ENCODE assay signal across 8 mouse cellular contexts in genomic region chr4:130174335-130175031, GRCm38 (mm10). TPM values are rescaled to one million over a fixed set of nuclear protein-coding genes. Genes with fewer than 3 reads are reported as not detected.
DNase-seq lines count a peak whose midpoint lies in the region; ATAC-seq and TF ChIP-seq lines count a peak whose summit lies in the region.

No protein-coding gene starts in this region.

- no peaks in the 10 kb centered on the region for H3K9me3 ChIP-seq in embryonic facial prominence, embryonic 10.5 days
- H3K9me3 ChIP-seq in heart, embryonic 12.5 days (replicated peaks), result no peaks in the 10 kb centered on the region
- no peaks in the 10 kb centered on the region for H3K9me3 ChIP-seq in kidney, embryonic 15.5 days (replicated peaks)

- H3K36me3 ChIP-seq in embryonic facial prominence, embryonic 10.5 days (replicated peaks), result no peaks in the 10 kb centered on the region
- H3K36me3 ChIP-seq in heart, embryonic 12.5 days, result 0 out of 2 replicates have a peak, but pooled peaks cover 5% of the 10 kb centered on the region
- H3K36me3 ChIP-seq in kidney, embryonic 15.5 days, result no peaks in the 10 kb centered on the region

- peak overlapping the region; percentile 77 for H3K4me2 ChIP-seq in heart, embryonic 12.5 days
- H3K4me2 ChIP-seq in kidney, embryonic 15.5 days, result peak overlapping the region; percentile 70

- 4% methylated on average over 25 of the region's 25 CpGs for WGBS in cerebellum, adult 2 months
- 3% methylated on average over 25 of the region's 25 CpGs for WGBS in embryonic facial prominence, embryonic 10.5 days
- WGBS in heart, embryonic 12.5 days, result 5% methylated on average over 25 of the region's 25 CpGs
- 2% methylated on average over 25 of the region's 25 CpGs for WGBS in kidney, embryonic 15.5 days

- peak in 1 of 2 experiments; percentile 21 for DNase-seq in cerebellum, adult 2 months
- no peak for DNase-seq in cerebellum, adult 11 months
- DNase-seq in embryonic facial prominence, embryonic 10.5 days (ENCODE audit: low spot score), result peak; percentile 68
- DNase-seq in lung, postnatal 25 days (ENCODE audit: low spot score), result peak; percentile 88
- DNase-seq in spleen, postnatal 4 days (ENCODE audit: low spot score in 2 of 2), result peak; percentile 80 to 88
- DNase-seq in cerebellum, adult 9-11 months, result no peak

- TF ChIP-seq POLR2A in cerebellum, adult 2 months (IDR thresholded peaks at IDR 0.05; ENCODE audit: borderline replicate concordance, insufficient read depth, low read length), result no peak

- H3K4me3 ChIP-seq in cerebellum, adult 2 months (replicated peaks; ENCODE audit: insufficient read depth, low read depth, low read length), result peak overlapping the region; percentile 2
- H3K4me3 ChIP-seq in embryonic facial prominence, embryonic 10.5 days, result peak overlapping the region; percentile 48
- H3K4me3 ChIP-seq in heart, embryonic 12.5 days, result peak overlapping the region; percentile 48
- peak overlapping the region; percentile 42 for H3K4me3 ChIP-seq in kidney, embryonic 15.5 days (replicated peaks)

- no peaks in the 10 kb centered on the region for H3K27me3 ChIP-seq in cerebellum, adult 2 months (ENCODE audit: control insufficient read depth, insufficient read depth, low read length)
- H3K27me3 ChIP-seq in embryonic facial prominence, embryonic 10.5 days (replicated peaks; ENCODE audit: low read depth, poor library complexity, severe bottlenecking), result peaks cover 58% of the 10 kb centered on the region
- H3K27me3 ChIP-seq in heart, embryonic 12.5 days (replicated peaks), result no peaks in the 10 kb centered on the region
- H3K27me3 ChIP-seq in kidney, embryonic 15.5 days, result peaks cover 16% of the 10 kb centered on the region

- H3K9ac ChIP-seq in heart, embryonic 12.5 days, result peak overlapping the region; percentile 71
- peak overlapping the region; percentile 31; the same call in 1 of the 2 replicates for H3K9ac ChIP-seq in kidney, embryonic 15.5 days

- no peak for TF ChIP-seq CTCF in cerebellum, adult 2 months (IDR thresholded peaks at IDR 0.05; ENCODE audit: borderline replicate concordance, insufficient read depth, low read depth, low read length)

- no peak overlapping the region for H3K27ac ChIP-seq in cerebellum, adult 2 months (ENCODE audit: insufficient read depth, low read length)
- H3K27ac ChIP-seq in embryonic facial prominence, embryonic 10.5 days (replicated peaks), result peak overlapping the region; percentile 73
- H3K27ac ChIP-seq in heart, embryonic 12.5 days (ENCODE audit: poor library complexity, severe bottlenecking), result peak overlapping the region; percentile 41; the same call in 1 of the 2 replicates
- peak overlapping the region; percentile 45 for H3K27ac ChIP-seq in kidney, embryonic 15.5 days

- ATAC-seq in heart, embryonic 12.5 days (ENCODE audit: insufficient number of reproducible peaks, low FRiP score), result peak; percentile 80
- ATAC-seq in kidney, embryonic 15.5 days (replicated peaks; ENCODE audit: low FRiP score), result peak; percentile 58

- H3K4me1 ChIP-seq in cerebellum, adult 2 months (ENCODE audit: control insufficient read depth, insufficient read depth, low read length), result peaks cover 12% of the 10 kb centered on the region
- H3K4me1 ChIP-seq in embryonic facial prominence, embryonic 10.5 days, result peaks cover 71% of the 10 kb centered on the region
- peaks cover 81% of the 10 kb centered on the region for H3K4me1 ChIP-seq in heart, embryonic 12.5 days (replicated peaks)
- H3K4me1 ChIP-seq in kidney, embryonic 15.5 days, result peaks cover 75% of the 10 kb centered on the region

RNA-seq across cellular contexts. Expression of gene Tinagl1, which starts 0.4 kb away (rescaled TPM):
- 12.8 and 13.4 TPM in 2 replicates for polyA plus RNA-seq in cerebellum, adult 2 months (2012; rRNA removed)
- polyA plus RNA-seq in embryonic facial prominence, embryonic 10.5 days (2016; fragmentation: Nextera tagmentation; extraction: Ambion mirVana), result 10.7 and 12.3 TPM in 2 replicates
- polyA plus RNA-seq in heart, embryonic 12.5 days (2016; fragmentation: Nextera tagmentation; extraction: Ambion mirVana), result 46.6 and 49.8 TPM in 2 replicates
- 51.0 and 62.7 TPM in 2 replicates for polyA plus RNA-seq in kidney, embryonic 15.5 days (2015; fragmentation: Nextera tagmentation; extraction: Ambion mirVana)

RNA-seq across cellular contexts. Expression of gene Hcrtr1, which starts 35.3 kb away (rescaled TPM):
- polyA plus RNA-seq in cerebellum, adult 2 months (2012; rRNA removed), result 4.3 and 5.2 TPM in 2 replicates
- 0.21 and 0.41 TPM in 2 replicates for polyA plus RNA-seq in embryonic facial prominence, embryonic 10.5 days (2016; fragmentation: Nextera tagmentation; extraction: Ambion mirVana)
- polyA plus RNA-seq in heart, embryonic 12.5 days (2016; fragmentation: Nextera tagmentation; extraction: Ambion mirVana), result not detected in 2 replicates
- polyA plus RNA-seq in kidney, embryonic 15.5 days (2015; fragmentation: Nextera tagmentation; extraction: Ambion mirVana), result 0.17 and 0.62 TPM in 2 replicates

RNA-seq across cellular contexts. Expression of gene Gm853, which starts 47.7 kb away (rescaled TPM):
- polyA plus RNA-seq in cerebellum, adult 2 months (2012; rRNA removed), result 0.33 and 0.67 TPM in 2 replicates
- not detected in 2 replicates for polyA plus RNA-seq in embryonic facial prominence, embryonic 10.5 days (2016; fragmentation: Nextera tagmentation; extraction: Ambion mirVana)
- not detected in 2 replicates for polyA plus RNA-seq in heart, embryonic 12.5 days (2016; fragmentation: Nextera tagmentation; extraction: Ambion mirVana)
- 0.26 and 0.39 TPM in 2 replicates for polyA plus RNA-seq in kidney, embryonic 15.5 days (2015; fragmentation: Nextera tagmentation; extraction: Ambion mirVana)

Comparison
In these comparisons a context has a peak if more than half of its experiments do, and no peak if none do; other contexts are left out.
1. DNase-seq: peak in embryonic facial prominence, embryonic 10.5 days (single experiment), lung, postnatal 25 days (single experiment) and spleen, postnatal 4 days (2 of 2); none in cerebellum, adult 11 months (single experiment) and cerebellum, adult 9-11 months (single experiment).
2. Peak in every context shown above with its lines, with median percentiles within 50 percentile points of each other: H3K4me3 ChIP-seq.